Mouse (Mus musculus): ENCODE measurements at regions not wholly inside any gene's neighbourhood (a gene's known extent, or its start where the extent isn't known, plus 50 kb on each side); places are given as distances from the start of the nearest gene placed in this dataset.

DNA sequence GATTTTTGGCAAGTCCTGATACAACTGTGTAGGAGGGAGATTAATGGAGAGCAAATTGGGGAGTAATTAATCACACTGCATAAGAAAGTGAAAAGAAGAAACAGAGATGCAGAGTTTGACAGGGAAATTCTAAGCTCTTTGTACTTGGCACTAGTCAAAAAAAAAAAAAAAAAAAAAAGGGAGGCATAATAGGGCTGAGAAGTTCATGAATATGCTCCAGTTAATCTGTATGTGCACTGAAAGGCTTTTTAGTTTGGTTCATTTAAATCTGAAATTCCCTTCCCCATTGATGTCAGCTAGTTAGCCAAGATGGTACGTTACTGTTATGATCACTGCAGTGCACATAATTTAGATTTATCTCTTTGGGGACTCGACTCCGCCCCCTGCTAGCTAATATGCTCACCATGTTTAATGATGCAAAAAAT, 470.8 kb upstream of the Map3k7 start:
- DNase-seq (ENCODE audit: low read depth, low spot score): peak; percentile 43

- no peak for DNase-seq (ENCODE audit: low read depth, low spot score)
Observed at GRCm38 (mm10) chr4:31499888-31500287, 464.0 kb upstream of the Map3k7 start.

DNA sequence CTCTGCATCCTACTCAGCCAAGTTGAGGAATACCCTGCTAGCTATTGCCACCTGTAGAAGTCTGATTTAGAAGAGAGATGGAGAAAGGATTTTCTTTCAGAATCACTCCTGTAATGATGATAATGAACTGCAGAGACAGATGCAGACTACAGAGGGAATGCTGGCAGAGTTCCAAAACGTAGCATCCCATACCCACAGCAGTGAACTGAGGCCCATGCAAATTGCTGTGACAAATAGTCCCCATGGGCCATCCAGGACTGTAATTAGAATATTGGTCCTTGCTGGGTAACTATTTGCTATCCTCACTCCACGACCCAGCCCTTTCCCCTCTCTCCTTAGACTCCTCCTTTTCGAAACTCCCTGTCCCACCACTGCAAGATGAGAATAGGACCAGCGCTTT, 463.5 kb upstream of the Map3k7 start:
- no peak for DNase-seq (ENCODE audit: low read depth, low spot score)

- DNase-seq (ENCODE audit: low read depth, low spot score): peak; percentile 23
Observed at GRCm38 (mm10) chr4:31525638-31526207, 438.2 kb upstream of the Map3k7 start.

DNA sequence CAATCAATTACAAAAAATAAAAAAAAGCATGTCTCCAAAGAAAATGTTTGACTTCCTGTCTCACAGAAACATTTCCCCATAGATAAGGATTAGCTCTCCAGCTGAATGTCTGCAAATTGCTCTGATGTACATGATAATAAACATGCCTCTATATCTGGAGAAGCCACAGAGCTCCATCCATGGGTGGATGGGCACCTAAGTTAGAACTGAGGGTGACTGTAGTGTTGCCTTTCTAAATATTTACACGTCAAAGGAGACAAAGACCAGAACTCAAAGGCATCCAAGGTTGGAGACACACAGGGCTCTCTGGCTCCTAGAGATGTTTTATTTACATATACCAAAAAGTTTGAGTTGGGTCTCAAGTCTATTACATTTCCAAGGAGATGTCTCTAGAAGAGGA, 427.1 kb upstream of the Map3k7 start:
- no peak for DNase-seq (ENCODE audit: low read depth, low spot score)

- DNase-seq (ENCODE audit: low read depth, low spot score): no peak
Observed at GRCm38 (mm10) chr4:31553780-31554394, 410.0 kb upstream of the Map3k7 start.

DNA sequence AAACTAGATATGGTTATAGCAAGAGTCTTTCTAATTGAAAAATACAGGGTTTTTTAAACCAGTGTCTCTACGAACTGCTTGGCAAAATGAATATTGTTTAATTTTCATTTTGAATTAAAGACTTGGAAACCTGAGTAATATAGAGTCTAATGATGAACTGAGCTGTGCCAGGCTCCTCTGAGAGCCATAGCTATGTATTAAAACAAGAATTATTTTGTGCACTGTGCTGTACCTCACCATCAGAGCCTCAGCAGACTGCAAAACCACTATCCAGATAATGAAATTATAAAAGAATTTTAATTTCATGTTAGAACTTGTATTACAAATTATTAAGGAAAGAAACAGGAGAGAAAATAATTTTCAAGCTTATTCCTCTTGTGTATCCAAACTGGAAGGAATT, 408.8 kb upstream of the Map3k7 start:
- no peak for DNase-seq (ENCODE audit: low read depth, low spot score)

GRCm38 (mm10) chr4:31557261-31557660, 406.6 kb upstream of the Map3k7 start:
- no peak for DNase-seq (ENCODE audit: low read depth, low spot score)

DNA sequence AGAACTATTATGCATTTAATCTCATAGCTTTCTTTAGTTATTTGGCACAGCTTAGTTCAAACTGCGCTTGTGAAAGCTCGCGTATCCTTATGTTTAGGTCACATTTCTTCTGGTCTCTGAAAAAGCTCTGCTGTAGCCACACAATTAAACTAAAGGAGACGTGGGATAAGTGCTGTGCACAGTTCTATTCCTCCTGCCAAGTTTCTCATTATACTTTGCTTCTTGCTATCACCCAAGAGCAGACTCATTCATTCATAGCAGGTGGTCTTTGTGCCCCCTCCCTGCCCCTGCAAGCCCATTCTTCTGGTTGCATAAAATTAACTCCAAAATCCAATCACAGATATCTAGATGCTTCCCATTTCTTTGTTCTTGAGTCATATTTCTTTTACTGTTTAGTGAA, 403.6 kb upstream of the Map3k7 start:
- DNase-seq (ENCODE audit: low read depth, low spot score): no peak

DNA sequence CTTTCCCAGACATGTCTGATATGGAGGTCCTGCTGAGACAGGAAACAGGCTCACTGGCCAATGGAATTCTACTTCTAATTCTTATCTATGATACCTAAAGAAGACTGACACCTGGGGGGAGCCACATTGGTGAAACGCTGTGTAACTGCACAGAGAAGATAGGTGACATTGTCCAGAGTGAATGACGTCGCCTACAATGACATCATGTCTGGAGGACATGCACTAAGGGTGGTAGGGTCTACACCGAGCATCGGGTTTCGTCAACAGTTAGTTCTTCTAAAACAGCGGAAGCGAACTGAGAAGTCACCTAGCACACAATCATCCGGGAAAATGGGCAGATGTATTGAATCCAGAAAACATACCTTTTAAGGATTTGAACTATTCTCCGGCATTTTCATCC, 402.7 kb upstream of the Map3k7 start:
- no peak for DNase-seq (ENCODE audit: low read depth, low spot score)

- DNase-seq (ENCODE audit: low read depth, low spot score): peak; percentile 63
Observed at GRCm38 (mm10) chr4:31561823-31562222, 402.1 kb upstream of the Map3k7 start.

- DNase-seq (ENCODE audit: low read depth, low spot score): no peak
Observed at GRCm38 (mm10) chr4:31566158-31566557, 397.7 kb upstream of the Map3k7 start.

GRCm38 (mm10) chr4:31566834-31567233, 397.1 kb upstream of the Map3k7 start:
- no peak for DNase-seq (ENCODE audit: low read depth, low spot score)

GRCm38 (mm10) chr4:31569687-31570086, 394.2 kb upstream of the Map3k7 start:
- no peak for DNase-seq (ENCODE audit: low read depth, low spot score)

GRCm38 (mm10) chr4:31576982-31577579, 386.8 kb upstream of the Map3k7 start:
- no peak for DNase-seq (ENCODE audit: low read depth, low spot score)

DNA sequence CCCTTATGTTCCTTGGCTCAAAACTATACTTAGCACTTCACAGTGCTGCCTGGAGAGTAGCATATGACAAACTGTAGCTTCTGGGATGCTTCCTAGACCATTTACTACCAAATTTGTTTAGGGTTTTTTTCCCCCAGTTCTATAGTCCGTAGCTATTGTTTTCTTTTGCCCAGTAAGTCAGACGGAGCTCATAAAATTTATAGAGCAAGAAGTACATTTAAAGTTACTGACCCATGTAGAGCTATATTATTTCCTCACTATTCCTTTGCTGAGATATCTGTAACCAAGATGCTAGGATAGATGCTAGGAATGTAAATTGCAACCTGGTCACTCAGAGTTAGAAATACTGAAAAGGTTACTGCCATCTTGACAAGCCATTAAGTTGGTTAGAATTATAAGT, 380.4 kb upstream of the Map3k7 start:
- no peak for DNase-seq (ENCODE audit: low read depth, low spot score)

- DNase-seq (ENCODE audit: low read depth, low spot score): peak; percentile 67
Observed at GRCm38 (mm10) chr4:31584171-31584570, 379.7 kb upstream of the Map3k7 start.

DNA sequence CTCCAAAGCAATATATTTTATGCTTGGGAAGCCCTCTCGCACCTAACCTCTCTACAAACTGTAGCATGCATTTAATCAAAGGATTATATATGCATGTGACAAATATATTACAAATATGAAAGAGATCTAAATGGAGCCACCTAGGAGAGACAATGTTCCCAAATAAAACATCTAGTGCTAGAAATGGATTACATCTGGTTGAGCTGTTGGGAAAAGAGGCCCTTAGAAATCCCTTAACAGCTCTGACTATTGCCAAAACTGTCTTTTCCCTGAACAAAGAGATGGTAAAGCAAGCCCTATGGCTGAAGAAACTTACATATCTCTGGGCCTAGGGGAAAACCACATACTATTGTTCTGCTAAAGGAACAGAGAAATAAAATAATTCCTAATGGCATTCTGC, 369.8 kb upstream of the Map3k7 start:
- no peak for DNase-seq (ENCODE audit: low read depth, low spot score)

- peak; percentile 10 for DNase-seq (ENCODE audit: low read depth, low spot score)
Observed at GRCm38 (mm10) chr4:31601536-31601935, 362.4 kb upstream of the Map3k7 start.

DNA sequence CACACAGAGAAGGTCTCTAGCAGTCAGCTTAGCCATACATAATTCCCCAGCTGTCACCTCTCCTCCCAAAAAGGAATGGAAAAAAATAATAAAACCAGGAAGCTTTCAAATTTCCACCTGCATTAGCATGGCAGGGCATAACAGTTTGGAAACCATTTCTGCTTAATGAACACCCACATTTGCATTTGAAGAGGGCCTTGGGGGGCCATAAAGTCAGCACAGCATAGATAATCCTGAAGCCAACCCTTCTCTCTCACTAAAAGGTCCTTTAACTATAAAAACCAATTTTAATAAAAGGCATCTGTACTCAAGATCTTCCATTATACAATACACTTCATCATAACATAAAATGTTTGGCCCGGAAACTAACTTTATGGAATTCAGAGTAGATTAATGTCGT, 360.1 kb upstream of the Map3k7 start:
- no peak for DNase-seq (ENCODE audit: low read depth, low spot score)

GRCm38 (mm10) chr4:31608811-31609210, 355.1 kb upstream of the Map3k7 start:
- peak; percentile 80 for DNase-seq (ENCODE audit: low read depth, low spot score)

- no peak for DNase-seq (ENCODE audit: low read depth, low spot score)
Observed at GRCm38 (mm10) chr4:31609559-31609958, 354.3 kb upstream of the Map3k7 start.

GRCm38 (mm10) chr4:31612147-31612824, 351.6 kb upstream of the Map3k7 start:
- DNase-seq (ENCODE audit: low read depth, low spot score): no peak
